Mouse (Mus musculus) urinary bladder, postnatal 10 days (tissue): ENCODE data around the gene Ctsh.
A peak's percentile ranks its signal among the peaks of the same experiment; 100 is the strongest.
"Not testable (repeated sequence)": the region's sequence is repeated elsewhere in the genome, so short reads cannot be mapped to it uniquely, and the experiment has no call there.

Source experiments
- DNase-seq: peaks from one replicate; pipeline ENCODE4 v3.0.0; 2022; ENCODE audit warnings: low spot score

Ctsh gene

DNA sequence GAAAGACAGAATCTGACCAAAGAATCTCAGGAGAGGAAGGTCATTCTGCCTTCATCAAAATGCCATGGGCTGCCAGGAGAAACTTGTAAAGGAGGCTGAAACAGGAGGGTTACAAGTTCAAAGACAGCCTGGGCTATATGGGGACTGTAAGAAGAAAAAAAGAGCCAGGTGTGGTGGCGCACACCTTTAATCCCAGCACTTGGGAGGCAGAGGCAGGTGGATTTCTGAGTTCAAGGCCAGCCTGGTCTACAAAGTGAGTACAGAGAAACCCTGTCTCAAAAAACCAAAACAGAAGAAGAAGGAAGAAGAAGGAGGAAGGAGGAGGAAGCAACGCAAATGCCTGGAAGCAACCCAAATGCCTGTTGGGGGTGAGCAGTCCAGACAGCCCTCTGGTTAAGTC, at the start of gene Ctsh:
TSS of gene Ctsh (plus strand) at position 301 of the 400 bp plus-strand sequence.
- no peak for DNase-seq

DNA sequence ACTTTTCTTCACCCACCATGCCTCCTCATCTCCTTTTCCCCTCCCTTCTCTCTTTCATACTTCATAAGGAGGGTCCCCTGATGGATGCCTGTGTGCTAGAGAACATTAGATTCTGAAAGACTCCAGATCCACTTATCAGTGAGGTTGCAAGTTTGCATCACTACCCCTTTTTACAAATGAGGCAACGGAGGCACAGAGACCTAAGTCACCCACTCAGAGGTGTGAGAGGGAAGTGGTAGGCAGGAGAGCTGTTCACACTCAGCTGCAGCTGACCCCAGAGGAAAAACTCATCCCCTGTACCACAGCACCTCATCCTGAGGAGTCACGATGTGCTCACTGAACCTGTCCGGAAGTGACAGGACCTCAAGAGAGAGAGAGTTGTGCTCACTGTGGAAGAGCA, 47.5 kb upstream of the Ctsh start:
- DNase-seq = no peak

DNA sequence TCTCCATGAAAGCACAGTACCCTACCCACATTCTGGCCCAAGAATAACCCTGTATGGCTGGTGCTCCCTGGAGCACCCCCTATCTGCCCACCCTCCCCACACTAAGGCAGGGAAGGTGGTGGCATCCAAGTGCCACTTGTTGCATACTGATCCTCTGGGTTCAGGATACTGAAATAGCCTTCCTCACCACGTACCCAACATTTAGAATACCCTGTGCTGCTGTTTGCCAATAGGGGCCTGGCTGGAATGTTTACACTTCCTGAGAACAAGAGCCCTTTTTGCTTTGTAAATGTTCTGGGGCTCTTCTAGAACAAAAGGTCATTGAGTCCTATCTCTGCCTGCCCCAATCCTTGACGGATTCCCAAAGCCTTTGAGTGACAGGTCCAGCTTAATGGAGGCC, 46.9 kb upstream of the Ctsh start:
- DNase-seq = no peak

DNA sequence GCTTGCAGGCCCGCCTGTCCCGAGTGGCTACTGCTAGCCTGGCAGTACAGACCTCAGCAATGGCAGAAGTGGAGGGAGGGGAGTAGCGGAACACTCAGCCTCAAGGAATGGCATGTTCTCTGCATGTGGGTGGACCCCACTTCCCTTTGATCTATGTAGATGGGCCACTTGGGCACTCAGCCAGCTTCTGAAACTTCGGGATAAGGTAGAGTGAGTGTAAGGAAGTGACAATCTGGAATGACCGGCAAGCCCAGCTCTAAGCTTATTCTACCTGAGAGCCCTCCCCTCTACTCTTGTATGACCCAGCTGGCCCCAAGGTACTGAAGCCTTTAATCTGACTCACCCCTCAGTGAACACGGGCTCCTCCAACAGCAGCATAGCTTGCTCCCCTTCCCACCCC, 45.8 kb upstream of the Ctsh start:
- no peak for DNase-seq

DNA sequence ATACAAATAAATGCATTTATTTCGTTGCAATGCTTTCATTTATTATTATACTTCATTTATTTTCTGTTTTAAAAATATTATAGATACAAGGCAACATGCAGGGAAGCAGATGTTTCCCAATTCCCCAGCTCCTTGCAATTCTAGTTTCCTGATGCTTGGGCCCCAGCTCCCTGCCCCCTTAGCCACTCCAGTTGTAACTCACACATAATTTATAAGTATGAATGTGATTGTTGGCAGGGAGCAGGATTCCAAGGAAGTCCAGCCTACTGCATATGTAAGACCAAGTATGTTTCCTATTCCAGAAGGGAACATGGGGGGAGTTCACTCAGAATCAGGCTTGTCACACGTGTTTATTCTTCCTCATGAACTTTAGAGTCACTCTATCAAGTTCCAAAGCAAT, 42.1 kb upstream of the Ctsh start:
- DNase-seq = no peak

DNA sequence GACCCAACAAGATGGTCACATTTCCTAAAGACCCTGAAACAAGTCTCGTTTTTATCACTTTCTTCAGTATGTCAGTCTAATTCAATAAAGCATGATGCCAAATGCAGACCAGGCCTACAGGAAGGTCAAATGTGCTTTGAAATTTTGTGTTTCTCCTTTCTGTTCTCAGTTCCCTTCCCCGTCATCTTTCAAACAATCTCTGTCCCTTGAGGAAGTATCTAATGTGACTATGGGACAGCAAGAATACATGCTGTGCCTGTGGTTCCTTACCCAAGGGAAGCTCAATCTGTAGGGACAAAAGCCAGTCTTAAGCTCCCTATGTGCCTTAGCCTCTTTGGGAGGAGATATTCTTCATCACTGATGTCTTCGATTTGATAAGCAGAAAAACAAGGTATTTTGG, 39.3 kb upstream of the Ctsh start:
- DNase-seq = no peak

DNA sequence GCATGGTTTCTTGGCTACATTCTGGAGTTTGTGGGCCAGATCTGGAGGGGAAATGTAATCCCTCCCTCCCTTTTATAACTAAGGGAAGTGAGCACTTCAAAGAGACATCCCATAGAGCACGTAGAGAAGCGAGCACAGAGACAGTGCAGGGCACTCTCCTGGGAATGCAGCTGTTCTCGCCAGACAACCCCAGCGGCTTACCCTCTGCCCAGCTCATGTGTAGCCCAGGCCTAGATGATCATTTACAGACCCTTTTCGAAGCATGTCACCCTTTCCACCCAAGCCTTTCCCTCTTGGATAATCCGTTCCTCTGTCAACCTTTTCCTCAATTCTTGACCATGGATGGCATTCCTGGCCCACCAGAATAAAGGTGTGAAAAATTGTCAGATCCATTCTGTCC, 37.7 kb upstream of the Ctsh start:
- no peak for DNase-seq

DNA sequence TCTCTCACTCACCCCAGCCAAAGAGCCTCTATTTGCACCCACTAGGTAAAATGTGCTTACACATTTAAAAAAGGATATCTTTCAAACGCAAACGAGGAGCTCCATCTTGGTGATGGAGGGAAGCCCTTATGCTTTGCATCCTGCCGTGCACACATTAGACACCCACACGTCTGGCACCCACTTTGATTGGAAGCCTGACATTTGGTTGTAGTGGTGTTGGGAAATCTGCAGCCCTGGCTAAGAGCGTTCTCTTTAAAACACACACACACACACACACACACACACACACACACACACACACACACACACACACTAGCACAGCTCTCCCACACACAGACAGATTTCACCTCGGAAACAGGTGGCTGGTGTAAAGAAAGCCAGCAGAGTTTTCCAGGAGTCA, 33.1 kb upstream of the Ctsh start:
- DNase-seq = no peak

DNA sequence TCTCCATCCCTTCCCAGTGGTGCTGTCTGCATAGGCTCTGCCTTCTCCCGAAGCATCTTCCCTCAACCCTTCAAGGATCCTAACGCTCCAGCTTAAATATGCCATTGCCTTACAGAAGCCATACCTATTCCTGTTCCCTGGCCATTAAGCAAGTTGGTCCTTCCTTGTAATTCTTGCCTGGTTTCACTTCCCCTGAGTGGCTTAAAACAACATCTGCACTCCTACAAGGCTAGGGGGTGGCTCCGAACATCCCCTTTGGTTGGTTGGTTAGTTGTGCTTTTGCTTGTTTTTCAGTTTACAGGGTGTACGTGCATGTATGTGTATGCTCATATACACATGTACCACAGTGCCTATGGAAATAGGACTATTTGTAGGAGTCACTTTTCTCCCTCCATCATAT, 32.5 kb upstream of the Ctsh start:
- DNase-seq = no peak

DNA sequence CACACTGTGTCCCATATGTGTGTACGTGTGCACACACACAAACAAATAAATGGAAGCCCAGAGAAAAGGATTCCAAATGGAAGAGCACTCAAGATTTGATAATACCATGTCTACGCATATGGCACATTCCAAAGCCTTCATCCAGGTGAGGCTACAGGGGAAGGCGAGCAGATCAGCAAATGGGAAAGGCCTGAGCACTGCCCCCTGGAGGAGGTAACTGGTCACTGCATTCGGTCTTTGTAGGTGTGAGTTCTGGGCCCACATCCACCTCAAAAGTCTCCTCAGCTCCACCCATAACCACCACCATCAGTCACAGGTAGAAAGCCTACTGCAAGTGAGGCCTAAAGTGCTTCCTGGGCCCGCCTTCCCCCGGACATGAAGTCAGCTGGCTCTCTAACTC, 26.2 kb upstream of the Ctsh start:
- no peak for DNase-seq

DNA sequence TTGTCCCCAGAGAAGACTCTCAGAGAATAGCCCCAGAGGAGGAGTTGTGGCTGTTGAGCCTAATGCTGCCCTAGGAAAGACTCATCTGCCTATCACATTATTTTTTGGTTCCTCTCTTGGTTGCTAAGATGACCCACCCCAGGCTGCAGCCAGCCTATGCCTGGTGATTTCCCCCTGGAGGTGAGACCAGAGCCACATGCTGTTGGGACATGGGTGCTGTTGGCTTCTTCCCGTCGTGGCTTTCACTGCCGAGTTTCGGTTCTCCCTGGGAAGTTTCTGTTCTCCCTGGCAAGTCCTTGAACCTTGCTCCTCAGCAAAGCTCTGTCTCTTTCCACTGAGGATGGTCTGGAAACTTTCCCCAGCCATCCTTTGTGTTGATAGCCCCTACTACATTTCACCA, 20.0 kb upstream of the Ctsh start:
- DNase-seq = no peak

DNA sequence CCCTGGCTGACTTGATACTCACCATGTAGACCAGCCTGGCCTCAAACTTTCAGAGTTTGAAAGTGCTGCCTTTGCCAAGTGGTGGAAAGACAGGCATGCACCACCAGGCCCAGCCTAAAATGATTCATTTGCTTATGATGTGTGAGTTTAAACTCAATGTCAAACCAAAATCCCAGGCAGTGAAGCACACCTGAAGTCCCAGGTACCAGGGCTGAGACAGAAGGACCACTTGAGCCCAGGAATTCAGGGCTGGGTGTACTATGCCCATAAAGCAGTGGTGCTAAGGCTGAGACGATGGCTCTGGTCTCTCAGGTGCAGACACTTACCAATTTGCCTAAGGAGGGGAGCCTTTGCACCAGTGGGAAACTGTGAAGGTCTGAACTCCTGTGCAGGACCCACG, 18.8 kb upstream of the Ctsh start:
- no peak for DNase-seq

DNA sequence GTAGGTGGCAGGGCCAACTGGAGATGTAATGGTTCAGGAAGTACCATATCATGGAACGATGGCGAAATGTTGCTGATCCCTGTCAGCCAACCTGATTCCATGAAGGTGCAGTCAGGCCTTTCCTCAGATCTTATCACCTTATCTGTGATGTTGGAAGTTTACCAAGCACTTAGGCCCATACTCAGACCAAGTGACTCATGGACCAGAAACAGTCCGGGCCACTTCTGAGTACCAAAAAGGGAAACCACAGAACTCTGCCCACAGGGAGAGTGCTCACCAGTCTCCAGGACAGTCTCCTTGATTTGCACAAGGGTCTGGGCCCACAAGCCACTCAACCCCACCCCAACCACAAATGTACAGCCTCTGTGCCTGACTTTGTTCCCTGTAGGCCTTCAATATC, 18.2 kb upstream of the Ctsh start:
- DNase-seq = no peak

DNA sequence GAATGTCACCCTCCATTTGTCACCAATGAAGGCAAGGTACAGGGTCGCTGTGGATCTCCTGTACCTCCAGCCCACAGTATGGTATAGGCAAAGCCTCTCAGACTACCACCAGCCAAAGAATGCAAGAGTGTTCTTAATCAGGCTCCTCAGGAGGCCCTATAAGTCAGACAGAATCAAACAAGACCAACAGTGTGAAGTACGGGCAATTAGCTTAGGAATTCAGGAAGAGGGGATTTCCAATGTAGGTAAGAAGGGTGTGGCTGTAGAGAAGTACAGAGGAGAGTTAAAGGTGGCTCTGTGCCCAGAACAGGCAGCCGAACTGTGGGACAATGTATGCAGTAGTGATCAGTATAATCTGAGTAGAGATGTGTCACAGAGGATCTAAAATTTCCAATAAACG, 17.6 kb upstream of the Ctsh start:
- DNase-seq = no peak

DNA sequence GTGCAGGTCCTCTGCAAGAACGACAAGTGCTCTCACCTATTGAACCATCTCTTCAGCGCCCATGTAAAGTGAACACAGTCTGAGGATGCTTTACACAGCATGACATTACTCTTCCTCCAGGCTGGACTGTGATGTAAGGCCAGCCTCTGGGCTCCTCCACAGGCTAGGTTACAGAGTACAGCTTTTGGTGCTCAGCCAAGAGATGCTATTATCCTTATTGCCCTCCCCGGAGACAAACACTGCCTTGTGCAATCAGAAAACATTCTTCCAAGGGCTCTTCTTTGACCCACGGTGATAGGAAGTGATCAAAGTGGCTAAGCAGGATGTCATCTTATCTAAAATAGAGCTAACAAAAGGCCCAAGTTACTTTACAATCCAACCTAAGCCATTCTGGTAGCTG, 15.4 kb upstream of the Ctsh start:
- DNase-seq = no peak

DNA sequence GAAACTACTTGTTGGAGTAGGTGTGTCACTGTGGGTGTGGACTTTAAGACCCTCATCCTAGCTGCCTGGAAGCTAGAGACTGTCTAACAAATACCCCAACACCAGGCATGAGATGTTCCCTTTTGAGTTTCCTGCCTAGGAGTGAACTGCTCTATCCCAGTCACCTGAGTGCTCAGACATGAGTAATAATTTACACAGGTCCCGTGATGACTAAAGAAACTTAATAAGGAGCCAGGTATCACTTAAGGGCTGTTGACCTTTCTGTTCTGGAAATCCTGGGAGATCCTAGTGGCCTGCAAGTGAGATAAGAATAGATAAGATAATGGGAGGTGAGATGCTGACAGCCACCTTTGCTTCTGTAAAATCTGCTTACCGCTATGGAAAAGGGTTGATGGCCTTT, 13.0 kb upstream of the Ctsh start:
- no peak for DNase-seq

DNA sequence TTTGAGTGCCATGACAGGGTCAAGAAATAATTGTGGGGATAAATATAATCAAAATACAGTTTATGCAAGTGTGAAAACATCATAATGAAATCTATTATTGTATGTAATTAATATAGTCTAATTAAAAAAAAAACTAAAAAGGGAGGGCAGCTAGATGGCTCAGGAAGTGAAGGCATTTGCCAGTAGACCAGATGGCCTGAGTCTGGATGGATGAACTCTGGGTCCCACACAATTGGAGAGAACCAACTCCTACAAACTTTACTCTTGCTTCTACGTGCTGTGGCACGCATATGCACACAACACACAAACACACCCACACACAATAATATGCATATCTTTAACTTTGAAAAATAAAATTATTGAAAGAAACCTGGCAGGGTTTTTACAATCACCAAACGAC, 12.4 kb upstream of the Ctsh start:
- no peak for DNase-seq

DNA sequence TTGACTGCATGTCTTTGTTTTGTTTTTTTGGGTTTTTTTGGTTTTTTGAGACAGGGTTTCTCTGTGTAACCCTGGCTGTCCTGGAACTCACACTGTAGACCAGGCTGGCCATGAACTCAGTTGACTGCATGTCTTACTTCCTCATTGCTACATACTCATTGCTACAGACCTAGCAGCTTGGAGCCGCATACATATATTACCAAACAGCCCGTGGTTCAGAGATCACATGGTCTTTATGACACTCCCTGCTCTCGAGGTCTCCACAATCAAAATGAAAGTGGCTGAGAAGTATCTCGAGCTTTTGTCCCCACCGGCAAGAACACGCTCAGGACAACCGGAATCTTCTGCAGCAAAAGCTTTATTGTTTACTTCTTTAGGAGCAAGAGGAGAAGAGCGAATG, 11.0 kb upstream of the Ctsh start:
- not testable (repeated sequence) for DNase-seq

DNA sequence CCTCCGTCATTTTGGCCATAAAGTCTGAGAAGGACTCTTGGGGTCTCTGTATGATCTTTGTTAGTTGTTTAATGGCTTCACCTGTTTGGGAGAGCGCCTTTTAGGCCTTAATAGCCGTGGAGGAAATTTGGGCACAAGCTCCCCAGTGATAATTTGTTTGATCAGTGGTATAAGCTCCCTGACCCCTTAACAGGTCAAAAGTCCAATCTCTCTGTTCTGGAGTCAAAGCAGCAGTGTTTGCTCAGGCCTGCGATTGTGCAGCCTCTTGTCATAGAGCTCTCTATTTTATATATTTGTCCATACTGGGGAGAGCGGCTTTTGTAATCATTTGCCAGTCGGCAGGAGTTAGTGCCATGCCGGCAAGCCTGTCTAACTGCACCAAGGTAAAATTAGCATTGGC, 8.8 kb upstream of the Ctsh start:
- DNase-seq = no peak

DNA sequence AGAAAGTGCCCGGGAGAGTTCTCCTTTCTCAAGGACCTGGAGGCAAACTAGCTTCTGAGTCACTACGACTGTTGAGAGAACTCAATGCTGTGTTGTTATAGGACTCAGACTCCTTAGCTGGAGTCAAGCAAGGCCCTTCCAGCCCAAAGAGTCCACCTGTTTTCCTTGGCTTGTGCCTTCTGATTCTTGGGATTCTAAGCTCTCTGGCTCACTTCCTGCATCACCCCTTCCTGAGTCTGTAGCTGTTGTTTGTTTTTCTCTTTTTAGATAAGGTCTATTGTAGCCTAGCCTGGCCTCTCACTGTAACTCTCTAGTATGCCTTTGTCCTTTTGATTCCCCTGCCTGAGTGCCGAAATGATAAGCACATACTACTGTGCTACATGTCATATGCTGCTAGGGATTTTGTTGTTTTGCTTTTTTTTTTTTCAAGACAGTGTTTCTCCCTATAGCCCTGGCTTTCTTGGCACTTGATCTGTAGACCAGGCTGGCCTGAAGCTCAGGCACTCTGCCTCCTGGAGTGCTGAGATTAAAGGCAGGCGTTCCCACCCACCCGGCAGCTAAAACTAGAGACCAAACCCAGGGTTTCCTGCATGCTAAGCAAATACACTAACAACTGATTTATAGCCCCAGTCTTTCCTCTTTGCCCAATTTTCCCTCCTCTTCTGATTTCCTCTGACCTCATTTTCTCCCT, 5.9 kb upstream of the Ctsh start:
- DNase-seq = no peak

DNA sequence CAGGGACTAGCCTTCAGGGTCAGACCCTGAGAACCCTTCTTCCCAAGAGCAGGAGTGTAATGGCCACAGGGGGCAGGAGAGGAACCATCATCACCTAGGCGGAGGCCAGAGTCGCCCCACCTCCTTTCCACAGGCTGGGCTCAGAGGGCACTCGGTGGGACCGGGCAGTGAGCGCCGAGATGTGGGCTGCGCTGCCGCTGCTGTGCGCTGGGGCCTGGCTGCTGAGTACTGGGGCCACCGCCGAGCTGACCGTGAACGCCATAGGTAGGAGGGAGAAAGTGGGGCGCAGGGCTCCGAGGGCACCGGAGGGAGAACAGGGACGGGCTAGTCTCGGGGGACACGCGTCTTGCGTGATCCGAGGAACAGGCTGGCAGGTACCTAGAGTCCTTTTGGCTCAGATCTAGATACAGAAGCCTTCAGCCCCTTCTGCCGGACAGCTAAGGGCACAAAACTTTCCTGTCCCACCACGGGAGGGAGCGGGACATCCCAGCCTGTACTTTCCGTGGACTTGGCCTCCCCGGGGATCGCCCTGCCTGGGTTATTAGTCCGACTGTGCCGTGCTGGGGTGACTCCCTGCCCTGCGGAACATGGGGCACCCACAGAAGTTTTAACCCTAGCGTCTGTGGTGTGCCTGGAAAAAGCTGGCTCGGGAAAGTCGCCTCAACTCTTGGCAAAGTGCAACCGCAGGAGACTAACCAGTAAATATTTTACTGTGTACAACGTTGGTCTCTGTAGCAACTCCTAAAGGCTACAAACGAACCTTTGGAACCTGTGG, 606 bp downstream of the Ctsh start:
- DNase-seq = peak; percentile 21

DNA sequence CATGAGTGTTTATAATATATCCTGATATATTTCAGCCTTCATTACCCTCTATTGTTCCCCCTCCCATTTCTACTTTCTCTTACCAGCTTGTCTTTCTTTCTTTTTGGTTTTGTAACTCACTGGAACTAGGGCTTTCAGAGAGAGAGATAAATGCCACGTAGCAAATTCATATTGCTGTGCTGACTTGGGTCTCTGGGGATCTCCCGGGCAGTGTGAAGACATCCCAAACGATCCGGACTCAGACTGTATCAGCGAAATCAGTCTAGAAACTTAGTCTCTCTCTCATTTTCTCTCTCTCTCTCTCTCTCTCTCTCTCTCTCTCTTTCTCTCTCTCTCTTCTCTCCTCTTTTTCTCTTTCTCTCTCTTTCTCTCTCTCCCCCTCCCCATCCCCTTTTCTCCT, 1.5 kb downstream of the Ctsh start:
- no peak for DNase-seq

DNA sequence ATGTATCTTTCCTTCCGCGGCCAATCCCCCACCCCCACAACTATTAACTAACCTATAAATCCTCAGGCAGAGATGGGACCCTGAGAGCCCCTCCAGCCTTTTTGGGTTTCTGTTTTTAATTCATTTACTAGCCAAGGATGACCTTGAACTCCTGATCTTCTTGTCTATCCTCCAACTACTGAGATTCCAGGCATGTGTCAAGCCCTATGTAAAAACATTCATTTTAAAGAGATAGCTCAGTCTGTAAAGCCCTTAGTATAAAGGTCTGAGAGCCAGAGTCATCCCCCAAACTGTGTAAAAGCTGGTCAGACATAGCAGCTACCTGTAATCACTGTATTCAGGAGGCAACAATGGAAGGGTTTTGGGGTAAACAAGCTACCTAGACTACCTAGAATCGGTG, 2.0 kb downstream of the Ctsh start:
- DNase-seq = no peak

DNA sequence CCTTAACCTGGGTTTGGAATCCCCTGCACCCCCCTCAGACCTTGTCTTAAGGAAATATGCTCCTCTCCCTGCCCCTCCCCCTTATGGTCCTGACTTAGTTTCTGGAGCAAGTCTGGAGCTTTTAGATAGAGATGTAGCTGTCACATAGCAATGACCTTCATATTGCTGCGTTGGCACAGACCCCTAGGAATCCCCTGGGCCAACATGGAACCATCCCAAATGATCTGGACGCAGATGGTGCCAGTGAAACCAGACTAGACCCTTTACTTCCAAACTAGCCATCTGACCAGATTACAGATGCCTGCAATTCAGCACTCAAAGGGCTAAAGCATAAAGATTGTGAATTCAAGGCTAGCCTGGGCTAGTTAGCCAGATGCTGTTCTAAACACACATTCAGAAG, 2.8 kb downstream of the Ctsh start:
- no peak for DNase-seq
